Mouse (Mus musculus) cerebellum, adult 9-10 months (tissue): Measurements from ENCODE around the gene Slc1a3.

Experiments
- DNase-seq: peaks from one replicate; pipeline ENCODE4 v3.0.0; 2022

Slc1a3 gene

DNA sequence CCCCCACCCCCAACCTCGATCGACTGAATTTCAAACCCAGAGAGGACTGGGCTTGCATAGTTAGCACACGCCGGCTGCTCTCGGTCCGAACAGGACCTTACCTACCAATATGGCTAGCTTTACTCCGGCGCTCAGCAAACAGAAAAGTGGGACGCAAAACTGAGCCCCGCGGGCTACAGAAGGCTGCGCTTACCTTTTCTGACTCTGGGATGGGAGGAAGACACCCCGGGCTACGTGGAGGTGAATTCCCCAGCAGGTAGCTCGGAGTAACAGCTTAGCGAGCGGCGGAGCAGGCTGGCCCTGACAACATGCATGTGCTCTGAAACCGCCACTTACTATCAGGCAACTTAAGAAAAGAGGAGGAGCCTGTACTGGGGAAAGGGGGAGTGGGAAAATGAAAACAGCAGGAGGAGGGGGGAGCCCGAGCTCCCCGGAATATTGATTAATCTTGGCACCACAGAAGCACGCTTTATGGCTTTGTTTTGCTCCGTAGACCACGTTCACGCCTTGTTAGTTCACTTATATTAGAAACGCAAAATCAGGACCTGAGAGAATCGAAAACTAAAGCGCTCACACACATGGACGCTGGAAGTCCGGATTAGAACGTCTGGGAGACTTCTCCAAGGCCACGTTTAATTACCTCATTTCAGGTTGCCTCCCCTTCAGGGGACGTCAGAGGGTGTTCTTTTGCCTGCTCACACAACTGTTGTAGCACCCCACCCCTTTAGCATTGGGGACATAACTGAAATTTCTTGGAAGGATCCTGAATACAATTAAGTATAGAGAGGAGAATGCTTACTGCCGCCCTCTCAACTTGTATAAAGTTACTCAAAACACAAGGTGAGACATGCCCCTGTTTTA, at the start of gene Slc1a3:
TSS of gene Slc1a3 (minus strand) at position 619 of the 861 bp plus-strand sequence.
- DNase-seq: peak; percentile 45

DNA sequence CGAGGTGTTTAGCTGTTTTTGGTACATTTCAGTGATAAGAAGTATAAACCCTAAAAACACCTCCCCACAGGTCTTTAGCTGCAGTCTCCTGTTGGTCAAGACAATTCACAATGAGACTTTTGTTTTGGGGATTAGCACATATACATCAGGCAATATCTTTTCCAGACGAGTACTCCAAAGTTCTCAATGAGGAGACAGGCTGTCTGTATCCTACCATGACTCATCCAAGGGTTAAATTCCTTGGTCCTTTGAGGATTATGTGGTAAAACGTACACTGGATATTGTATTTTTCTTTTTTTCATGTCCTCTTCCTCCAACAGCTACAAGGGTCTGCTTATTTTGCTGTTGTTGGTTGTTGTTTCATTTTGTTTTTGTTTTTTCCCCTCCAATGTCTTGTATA, 48.5 kb upstream of the Slc1a3 start:
- no peak for DNase-seq

DNA sequence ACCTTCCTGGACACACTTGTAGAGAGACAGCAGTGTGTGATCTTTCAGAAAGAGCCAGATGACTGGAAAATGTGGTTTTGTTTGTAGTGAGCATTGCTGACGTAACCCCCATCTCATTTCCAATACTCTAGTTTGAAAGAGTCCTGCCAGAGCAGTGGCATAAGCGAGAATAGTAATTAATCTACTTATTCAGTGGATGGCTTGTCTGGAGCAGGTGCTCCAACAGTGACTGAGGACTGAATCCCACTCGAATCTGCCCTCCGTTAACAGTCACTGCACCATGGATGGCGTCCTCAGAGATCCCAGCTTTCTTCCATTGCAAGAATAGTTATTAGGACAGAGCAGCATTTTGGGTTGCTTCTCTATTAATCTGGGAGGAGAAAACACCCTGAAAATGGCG, 45.9 kb upstream of the Slc1a3 start:
- DNase-seq: no peak

DNA sequence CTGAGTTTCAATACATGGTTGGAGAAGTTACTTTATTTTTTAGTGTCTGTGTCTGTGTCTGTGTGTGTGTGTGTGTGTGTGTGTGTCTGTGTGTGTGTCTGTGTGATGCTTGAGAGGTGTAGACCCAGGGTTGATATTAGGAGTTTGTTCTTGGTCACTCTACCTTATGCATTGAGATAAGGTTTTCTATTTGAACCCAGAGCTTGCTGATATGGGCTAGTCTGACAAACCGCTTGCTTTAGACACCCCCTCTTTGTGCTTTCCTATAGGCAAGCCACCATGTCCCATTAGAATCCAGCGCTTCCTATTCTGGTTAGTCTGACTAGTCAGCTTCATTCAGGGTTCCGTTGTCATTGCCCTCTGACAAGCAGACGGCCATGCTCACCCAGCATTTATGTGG, 39.2 kb upstream of the Slc1a3 start:
- no peak for DNase-seq

DNA sequence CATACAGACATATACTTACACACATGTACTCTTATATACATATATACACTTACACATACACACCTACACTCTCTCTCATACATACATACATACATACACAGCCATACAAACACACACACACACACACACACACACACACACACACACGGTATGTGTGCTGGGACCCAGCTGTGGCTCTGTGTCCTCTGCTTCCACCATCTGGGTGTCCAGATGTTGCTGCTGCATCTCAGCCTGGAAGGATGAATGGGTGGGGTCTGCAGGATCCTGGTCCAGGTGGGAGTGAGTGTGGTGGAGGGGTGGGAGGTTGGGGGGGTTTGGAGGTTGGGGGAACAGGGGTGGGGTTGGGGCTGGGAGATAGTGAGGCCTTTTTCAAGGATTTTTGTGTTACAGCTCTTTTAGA, 38.2 kb upstream of the Slc1a3 start:
- DNase-seq: no peak

DNA sequence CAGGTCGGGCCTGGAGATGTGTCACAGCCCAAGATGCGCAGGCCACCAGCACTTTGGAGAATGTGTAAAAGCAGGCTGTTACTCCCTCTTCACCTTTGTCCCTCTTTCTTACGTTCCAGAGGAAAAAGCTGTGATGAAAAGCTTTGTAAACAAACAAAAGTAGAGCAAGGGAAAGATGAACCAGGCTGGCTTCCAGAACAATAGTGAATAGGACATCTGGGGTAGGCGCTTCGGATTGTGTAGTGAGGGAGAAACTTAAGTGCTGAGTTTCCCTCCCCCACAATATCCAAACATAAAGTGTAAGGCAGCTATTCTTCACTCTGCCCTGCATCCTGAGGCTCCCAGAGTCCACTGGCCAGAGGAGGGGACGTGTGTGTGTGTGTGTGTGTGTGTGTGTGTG, 31.0 kb upstream of the Slc1a3 start:
- no peak for DNase-seq

DNA sequence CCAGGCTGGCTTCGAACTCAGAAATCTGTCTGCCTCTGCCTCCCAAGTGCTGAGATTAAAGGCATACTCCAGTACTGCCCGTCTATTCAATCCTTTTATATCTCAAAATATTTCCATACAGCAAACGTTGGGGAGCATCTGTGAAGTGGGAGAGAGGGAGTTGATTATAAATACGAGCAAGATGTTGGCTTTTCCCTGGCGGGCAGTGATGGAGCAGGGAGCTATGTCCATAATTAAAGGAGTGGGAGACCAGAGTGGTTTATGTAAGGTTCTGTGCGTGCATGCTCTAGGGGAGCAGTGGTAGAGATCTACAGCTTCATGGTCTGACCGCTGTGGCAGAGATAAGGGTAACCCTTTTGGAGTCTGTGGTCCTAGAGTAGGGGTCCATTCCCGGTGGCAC, 30.2 kb upstream of the Slc1a3 start:
- no peak for DNase-seq

DNA sequence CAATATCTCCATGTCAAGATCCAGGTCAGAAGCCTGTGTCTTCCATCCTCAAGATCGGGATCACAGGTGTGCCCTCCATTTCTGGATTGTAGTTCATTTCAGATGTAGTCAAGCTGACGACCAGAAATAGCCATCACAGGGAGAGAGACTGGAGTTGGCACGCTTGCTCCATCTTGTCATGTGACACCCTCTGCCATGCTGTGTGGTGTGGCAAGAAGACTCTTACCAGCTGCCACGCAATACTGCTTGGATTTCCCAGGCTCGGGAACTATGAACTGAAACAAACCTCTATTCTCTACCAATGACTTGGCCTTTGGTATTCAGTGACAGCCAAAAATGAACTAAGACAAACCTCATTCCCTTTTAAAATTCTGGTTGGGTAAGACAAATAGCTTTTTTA, 27.6 kb upstream of the Slc1a3 start:
- DNase-seq: peak; percentile 38

DNA sequence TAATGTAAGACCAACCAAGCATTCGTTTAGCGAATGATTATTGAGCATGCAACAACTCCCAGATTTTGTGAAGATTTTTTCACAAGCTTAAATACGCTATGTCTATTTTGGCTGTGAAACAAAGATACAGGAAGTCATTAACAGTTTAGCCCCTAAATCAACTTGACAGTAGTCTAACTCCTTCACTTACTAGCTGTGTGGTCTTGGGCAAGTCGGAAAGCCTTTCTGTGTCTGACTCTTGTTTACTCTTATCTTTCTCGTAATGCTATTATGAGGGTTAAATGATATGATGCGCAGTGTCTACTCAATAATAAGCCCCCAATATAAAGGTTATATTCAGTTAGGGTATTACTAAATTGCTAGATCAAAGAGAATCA, 23.8 kb upstream of the Slc1a3 start:
- DNase-seq: no peak

DNA sequence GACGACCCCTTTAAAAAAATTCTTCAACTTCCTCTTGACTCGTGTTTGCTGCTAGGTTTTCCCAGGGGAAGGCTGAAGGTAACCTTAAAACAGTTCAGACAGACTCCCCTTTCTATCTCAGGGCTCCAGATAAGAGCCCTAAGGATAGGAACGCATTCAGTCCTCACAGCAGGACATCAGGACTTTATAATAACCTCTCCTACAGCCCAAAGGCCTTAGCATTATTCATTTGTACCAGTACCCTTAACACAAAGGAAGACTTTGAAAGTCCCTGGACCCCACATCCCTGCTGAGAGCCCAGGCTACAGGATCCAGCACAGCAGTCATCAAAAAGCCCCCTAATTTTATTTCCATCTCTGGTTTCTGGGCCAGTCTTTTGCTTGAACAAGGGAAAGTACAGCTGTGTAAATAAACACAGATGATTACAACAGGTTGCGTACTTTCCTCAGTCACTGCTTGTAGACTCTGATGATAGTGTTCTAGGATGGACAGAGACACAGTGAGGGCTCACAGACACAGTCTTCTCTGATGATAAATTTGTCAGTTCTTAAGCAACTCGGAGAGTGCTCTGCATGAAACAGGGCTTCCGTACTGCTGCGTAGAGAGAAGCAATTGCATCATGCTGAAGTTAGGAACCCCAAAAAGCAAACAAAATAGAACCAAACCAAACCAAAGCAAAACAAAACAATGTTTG, 23.3 kb upstream of the Slc1a3 start:
- no peak for DNase-seq

DNA sequence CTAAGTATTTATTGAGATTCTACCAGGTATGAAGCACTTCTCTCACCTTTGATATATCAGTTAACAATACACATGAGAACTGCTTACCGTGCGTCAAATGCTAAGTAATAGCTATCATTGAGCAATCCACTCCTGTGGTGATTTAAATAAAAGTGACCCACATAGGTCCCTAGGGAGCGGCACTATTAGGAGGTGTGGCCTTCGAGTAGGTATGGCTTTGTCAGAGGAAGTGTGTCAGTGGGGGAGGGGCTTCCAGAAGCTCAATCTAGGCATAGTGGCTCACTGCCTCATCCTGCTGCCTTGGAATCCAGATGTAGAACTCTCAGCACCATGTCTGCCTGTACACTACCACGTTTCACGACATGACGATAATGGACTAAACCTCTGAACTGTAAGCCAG, 18.3 kb upstream of the Slc1a3 start:
- DNase-seq: no peak

DNA sequence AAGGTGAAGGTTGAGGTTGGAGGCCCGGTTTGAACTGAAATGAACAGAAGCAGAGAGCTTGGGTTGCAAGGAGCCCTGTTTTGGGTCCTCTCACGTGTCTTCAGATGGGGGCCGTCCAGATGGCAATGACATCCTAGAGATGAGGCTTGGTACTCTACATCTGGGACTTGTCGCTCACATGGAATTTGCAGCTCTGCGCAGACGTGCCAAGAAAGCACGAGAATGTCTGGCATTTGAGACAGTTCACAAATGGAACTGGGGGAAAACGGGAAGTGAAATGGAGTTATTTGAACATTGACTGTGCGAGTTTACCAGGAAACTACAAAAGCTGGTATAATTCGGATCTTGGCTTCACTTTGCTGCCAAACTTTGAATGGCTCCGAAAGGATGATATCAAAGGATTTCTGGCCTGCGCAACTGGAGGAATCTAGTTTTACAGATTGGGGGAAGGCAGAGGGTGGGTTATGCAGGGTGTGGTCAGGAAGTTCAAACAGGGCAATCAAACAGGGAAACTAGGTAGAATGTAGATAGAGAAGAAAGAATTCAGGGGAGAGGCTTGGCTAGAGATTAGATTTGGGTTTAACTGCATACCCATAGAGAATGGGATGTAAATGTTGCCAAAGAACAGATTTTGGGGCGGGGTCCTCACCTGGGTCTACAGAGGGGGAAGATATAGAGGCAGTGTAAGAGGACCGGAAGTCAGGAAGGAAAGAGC, 12.0 kb upstream of the Slc1a3 start:
- no peak for DNase-seq

DNA sequence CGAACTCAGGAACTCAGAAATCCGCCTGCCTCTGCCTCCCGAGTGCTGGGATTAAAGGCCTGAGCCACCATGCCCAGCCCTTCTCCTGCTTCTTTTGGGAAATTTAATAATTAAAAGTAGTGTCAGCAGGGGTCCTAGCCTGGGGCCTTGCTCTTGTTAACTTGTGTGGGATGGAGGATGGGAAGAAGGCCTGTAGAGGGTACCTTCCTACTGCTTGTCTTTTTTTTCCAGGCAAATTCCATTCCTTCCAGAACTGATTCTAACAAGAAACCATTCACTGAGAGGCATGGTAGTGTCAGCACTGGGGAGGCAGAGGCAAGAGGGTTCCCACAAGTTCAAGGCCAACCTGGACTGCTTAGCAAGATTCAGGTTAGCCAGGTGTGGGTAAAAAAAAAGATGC, 11.2 kb upstream of the Slc1a3 start:
- no peak for DNase-seq

DNA sequence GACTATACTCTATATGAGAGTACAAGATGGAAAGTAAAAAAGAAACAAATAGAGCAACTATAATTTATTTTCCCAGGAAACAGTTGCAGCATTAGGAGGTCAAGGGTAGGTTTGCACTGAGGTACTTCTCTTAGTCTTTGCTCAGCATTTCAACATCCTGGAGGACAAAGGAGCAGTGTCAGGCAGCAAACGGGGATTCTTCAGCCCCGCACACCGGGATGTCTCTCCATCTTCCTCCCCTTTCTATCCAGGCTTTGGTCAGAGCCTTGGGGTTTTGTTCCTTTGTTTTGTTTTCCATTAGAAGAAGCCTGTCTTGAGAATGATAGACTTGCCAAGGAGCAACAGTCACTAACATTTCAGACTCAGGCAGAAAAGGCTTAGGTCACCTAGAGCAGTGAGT, 10.4 kb upstream of the Slc1a3 start:
- no peak for DNase-seq

DNA sequence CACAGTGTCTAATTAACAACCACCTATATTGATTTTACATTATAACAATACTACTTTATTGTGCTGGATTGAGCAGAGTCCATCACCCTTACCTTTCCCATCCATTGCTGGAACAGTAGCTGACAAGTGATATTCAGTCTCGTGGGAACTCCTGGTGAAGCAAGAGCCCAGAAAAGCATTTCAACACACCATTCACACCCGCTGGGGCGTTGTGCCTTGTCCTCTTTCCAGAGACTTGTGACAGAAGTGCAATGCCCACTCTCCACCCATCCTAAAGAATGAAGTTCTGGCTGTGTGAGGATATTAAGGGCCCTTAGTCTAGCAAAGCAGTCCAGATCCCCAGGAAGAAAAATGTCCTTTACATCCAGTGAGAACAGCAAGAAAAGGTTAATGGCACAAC, 7.9 kb upstream of the Slc1a3 start:
- DNase-seq: no peak

DNA sequence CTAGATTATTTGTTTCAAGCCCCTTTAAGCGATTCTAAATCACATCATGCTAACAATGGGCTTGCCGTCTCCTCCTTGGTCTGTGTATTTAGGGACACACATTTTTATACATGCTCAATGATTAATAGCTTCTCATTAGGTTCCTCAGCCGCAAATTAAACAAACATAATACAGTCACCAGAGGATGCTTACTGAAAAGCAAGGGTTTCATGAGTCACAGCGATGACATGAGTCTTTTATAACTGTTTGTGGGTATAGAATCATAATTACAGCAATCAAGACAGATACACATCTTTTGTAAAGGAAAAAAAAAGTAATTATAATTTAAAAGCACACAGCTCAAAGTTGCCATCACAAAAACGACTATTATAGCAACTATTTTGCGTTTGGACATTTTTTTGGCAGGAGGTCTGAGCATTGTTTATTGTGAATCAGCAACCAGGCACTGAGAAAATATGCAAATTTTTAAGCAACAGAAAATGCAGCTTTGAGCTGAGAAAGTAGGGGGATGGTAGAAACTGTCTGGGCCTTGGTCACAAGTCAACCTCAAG, 6.5 kb upstream of the Slc1a3 start:
- no peak for DNase-seq

DNA sequence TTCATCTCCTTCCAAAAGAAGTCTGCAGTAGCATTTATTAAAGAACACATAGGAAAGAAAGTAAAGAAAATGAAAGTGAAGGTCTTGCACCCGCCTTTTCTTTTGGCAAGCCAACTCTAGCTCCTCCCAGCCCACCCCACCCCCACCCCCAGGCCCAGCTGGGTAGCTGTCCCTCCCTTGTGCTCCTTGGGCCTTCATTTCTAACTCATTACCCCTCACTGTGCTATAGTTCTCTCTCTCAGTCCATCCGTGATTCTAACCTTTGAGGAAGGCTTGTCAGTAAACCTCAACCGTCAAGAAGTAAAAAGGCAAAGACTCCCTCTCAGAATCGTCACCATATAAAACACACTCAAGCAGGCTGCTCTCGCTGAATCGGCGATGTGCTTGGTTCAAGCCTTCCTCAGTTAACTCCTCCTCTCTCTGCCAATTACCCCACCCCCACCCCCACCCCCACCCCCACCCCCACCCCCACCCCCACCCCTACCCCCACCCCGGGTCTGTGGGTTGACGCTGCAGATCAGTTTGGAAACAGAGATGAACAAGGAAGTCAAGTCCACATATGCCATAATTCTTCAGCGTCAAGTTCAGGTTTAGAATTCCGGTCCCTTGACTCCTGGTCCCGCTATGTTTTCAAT, 5.9 kb upstream of the Slc1a3 start:
- DNase-seq: no peak

DNA sequence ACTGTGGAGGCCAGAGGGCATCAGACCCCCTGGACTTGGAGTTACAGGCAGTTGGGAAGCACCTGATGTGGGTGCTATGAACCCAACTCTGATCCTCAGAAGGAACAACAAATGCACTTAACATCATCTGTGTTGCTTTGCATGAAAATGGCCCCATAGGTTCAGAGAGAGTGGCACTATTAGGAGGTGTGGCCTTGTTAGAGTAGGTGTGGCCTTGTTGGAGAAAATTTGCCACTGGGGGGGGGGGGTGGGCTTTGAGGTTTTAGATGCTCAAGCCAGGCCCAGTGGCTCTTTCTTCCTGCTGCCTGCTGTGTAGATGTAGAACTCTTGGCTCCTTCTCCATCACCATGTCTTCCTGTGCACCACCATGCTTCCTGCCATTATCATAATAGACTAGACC, 5.1 kb upstream of the Slc1a3 start:
- no peak for DNase-seq

DNA sequence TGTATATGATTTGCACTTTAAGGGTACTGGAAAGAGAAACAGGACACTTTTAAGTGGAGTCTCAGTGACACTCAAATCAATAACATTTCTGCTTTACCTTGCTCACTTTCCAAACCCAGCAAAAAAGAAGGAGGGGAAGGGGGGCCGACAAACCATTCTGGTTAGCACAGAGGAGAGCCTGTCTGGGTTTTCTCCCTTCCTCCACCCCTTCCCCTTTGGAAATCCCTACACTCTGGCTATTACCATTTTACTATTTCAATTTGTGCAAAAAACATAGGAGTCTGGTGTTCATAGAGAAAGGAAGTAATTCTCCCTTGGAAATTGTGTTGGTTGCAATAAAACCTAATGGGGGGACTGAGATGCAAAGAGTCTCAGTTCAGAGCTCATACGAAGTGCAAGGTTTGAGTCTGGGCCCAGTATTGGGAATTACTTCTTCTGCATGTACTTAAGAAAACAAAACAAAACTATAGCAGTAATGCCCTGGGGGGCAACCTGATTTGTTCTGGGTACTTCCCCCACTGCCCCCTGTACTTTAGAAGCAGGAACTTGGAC, 1.9 kb upstream of the Slc1a3 start:
- DNase-seq: no peak

DNA sequence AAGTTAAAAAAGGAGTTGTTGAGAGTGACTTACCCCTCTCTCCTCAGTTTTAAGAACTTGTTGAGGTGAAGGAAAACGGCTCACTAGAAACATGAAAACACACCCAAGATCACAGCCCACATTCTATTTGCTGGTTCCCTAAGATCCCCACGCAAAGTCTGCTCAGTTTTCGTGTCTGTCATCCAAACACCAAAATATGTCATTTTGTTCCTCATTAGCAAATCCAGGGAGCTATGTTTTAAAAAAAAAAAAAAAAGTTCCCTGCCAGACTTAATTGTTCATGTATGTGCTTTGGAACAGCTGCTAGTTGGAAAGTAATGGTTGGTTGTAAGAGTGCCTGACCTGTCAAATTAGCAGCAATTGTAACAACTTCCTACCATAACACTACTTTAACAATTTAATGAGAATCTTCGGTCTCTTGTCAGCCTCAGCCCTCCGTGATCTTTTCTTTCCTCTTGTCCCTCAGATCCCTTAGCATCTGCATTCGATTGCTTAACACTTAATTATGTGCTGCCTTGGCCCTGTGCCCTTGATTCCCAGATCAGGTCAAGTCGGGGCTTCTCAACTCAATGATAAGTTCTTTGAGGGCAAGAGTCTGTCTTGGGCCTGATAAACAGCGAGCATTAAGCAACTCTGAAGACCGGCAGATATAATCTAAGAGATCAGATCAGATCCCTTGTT, 1.2 kb upstream of the Slc1a3 start:
- DNase-seq: no peak

DNA sequence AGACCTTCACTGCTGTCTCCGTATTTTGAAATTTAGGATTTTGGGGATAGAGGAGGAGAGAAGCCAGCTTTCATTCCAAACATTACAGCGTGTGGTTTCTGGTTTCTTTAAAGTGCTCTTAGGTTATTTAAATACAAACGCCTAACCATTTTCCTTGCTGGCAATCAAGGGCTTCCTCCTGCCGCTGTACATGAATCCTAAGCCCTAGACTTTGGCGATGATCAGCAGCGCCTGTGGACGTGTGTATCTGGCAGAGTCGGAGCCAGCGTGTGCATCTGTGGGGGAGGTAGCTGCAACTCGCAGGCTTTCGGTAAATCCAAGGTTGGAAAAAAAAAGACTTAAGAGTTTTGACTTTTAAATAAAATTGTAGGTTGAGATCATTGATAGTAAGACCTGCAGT, 986 bp downstream of the Slc1a3 start:
- peak; percentile 41 for DNase-seq

DNA sequence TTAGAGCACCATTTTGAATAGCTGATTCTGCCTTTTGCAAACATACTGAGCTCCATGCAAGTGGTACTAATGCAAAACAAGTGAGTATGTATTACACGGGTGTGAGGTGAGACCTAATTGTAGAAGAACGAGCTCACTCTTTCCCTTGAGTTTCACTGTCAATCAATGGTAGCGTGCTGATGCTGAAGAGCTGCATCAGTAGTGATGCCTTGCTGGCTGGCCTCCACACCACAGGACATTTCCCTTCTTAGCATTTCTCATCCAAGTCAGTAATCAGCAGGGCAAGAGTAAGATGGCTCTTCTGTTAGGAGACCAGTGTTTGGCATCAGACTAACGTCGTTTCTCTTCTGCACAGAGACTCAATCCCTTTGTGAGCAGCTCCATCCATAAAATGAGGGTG, 4.0 kb downstream of the Slc1a3 start:
- no peak for DNase-seq
